Mouse (Mus musculus): ENCODE measurements around the gene Gm20388.

The Gm20388 gene

DNA sequence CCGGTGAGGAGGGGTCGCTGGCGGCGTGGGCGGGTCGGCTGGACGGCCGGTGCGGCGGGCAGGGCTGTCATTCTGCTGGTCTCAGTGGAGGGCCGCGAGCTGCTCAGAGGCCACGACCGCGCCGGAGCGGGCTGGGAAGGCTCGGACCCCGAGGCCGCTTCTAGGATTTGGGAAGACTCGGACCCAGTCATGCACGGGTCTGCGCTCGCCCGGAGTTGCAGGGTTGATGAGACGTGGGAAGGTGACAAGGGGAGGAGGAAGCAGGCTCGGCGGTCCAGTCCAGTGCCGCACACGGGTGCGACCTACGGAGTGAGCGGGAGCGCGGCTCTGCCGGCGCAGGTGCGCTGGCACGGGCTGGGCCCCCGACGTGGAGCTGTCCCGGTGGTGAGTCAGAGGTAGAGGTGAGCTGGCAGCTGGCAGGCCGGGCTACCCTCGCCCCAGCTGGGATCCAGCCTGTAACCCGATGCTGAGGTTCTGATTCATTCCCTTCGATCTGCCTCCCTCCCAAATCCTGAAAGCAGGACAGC lies 203.7 kb downstream of the Gm20388 start:
- intact Hi-C loops (cut with DNase I), result no loop called here

DNA sequence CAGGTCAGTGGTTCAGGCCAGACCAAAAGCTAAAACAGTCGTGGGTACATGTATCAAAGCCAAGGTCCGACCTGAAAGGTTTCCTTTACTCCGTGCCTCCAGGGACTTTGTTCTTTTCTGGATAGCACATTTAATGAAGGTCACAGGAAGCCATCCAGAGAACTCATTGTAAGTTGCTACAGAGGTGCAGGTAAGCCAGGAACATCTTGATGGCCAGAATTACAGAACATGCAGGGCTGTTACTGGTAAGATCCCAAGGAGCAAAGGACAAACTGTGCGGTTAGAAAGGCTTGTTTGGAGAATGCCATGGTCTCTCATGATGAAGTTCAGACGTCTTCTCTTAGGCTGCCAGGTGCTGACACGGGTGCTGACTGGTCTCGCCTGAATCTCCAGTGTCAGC lies 206.0 kb downstream of the Gm20388 start:
- intact Hi-C loops (cut with DNase I), result loop anchor here (5.0 kb wide), 1 partner anchor 36 kb away; no protein-coding TSS in a partner anchor

DNA sequence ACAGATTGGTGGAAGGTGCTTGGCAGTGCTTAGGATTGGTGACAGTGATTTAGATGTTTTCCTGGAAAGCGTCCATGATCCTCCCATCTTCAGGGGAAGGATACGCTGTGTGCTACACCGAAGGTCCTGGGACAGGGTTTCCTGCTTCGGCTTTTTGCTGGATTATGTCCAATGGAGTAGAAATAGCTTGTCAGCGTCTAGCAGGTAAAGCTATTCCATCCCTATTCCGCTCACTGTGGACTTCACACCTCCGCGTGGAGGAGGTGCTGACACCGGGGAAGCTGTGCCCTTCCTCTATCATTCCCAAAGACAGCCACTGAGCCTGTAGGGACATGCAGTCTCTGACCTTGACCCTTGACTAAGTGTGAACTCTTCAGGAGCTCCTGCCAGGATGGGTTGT lies 207.5 kb downstream of the Gm20388 start:
- intact Hi-C loops (cut with DNase I), result loop anchor here (5.0 kb wide), 1 partner anchor 34 kb away; no protein-coding TSS in a partner anchor

DNA sequence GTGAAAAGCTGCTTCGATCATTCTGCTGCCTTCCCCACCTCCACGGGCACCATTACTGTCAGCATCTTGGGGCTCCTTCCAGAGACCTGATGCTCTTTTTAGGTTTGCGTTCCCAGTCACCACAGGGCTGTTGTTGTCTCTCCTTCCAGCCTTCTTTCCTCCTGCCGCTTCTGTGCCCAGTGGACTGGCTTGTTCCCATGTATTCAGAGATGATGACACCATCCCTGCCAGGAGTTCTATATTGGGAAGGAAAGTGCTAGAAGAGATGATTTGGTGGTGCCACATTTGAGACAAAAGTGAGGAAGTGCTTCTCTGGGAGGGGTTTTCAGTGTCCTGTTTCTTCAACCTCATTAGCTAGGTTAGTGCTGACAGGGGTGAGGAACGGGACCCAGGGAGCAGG lies 208.2 kb downstream of the Gm20388 start:
- intact Hi-C loops (cut with DNase I), result loop anchor here (5.0 kb wide), 1 partner anchor 33 kb away; no protein-coding TSS in a partner anchor

DNA sequence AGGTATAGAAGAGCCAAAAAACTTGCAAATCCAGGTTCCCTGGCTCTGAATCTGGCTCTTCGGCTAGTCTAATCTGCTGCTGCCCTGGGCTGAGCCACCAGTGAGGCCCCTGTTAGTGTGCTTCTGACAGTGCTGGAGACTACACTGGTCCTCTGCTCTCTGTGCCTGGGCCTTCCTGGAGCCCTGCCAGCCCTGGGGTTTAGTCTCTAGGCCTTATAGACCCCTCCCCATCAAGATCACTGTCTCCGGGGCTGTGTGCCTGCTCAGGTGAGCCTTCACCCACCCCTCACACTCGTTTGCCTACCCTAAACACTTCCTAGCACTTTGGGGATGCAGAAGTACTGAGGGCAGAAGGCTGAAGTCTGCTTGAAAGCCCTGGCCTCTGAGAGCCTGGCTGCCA lies 208.8 kb downstream of the Gm20388 start:
- intact Hi-C loops (cut with DNase I), result loop anchor here (5.0 kb wide), 1 partner anchor 33 kb away; no protein-coding TSS in a partner anchor

DNA sequence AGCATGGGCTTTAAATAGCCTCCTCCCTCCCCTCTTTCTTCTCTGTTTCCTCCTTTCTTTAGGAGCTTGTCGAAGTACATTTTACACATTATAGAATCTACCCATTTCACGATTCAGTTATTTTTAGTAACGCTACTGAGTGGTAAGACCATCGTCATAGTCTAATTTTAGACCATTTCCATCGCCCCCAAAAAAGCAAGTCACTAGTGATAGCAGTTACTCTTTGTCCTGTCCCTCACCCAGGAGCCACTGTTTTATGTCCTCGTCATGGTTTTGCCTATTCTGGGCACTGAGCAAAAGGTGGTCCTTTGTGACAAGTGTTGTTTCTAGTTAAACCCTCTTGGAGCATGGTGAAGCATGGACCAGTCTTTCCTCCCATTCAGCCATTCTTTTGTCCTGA lies 209.3 kb downstream of the Gm20388 start:
- intact Hi-C loops (cut with DNase I), result loop anchor here (5.0 kb wide), 1 partner anchor 32 kb away; no protein-coding TSS in a partner anchor

DNA sequence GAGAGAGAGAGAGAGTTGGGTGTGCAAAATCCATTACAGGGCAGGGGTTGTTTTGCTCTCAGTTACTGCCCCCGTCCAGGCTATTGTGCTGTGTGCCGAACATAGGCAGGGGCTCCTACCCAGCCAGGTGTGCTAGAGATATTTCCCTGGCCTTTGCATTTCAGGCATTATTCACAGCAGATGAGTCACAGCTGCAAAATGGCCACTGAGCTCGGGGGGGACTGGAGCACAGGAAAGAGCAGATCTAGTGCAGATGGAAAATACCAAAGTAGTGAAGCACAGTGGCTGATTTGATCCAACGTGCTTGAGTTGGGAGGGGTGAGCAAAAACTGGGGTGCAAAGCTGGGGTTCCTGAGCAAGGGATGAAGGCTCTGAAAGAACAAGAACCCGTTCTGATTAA lies 210.3 kb downstream of the Gm20388 start:
- intact Hi-C loops (cut with DNase I), result no loop called here

DNA sequence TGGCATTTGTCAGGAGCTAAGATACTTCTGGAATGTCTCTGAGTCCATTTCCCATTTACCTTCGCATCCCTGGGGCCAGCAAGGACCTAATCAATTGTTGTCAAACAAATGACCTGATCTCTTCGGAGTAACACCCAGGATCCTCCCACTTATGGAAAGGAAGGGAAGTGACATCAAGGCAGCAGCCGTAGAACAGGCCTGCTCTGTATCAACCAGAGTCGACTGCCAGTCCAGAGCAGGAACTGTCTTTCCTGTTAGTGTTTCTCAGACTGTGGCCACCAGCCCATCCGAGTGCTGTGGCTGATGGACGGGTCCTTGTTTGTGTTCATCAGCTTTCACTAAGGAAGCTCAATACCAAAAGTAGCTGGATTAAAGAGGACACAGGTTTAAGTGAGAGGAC lies 213.6 kb downstream of the Gm20388 start:
- intact Hi-C loops (cut with DNase I), result no loop called here

DNA sequence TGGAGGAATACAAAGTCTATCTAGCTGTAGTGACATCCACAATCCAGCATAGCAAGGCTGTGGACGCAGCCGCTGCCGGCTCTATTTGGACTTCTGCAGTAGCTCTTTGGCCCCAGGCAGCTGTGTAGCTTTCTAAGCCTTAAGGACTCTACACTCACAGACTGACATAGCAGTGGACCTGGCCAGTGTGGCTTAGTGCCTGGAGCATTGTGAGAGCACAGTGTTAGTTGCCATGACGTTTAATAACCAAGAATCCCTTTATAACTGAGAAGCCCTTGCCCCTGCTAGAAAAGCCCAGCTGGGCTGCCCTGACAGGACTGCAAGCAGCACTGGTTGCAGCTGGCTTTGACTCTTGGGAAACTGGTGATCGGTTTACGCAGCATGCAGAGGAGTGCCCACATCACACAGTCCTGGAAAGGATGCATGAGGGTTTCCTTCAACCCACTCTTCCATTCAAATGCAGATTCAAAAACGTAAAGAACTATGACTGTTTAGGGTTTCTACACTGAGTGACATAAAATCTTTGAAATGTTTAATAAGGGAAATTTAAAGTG lies 214.3 kb downstream of the Gm20388 start:
- intact Hi-C loops (cut with DNase I), result no loop called here

DNA sequence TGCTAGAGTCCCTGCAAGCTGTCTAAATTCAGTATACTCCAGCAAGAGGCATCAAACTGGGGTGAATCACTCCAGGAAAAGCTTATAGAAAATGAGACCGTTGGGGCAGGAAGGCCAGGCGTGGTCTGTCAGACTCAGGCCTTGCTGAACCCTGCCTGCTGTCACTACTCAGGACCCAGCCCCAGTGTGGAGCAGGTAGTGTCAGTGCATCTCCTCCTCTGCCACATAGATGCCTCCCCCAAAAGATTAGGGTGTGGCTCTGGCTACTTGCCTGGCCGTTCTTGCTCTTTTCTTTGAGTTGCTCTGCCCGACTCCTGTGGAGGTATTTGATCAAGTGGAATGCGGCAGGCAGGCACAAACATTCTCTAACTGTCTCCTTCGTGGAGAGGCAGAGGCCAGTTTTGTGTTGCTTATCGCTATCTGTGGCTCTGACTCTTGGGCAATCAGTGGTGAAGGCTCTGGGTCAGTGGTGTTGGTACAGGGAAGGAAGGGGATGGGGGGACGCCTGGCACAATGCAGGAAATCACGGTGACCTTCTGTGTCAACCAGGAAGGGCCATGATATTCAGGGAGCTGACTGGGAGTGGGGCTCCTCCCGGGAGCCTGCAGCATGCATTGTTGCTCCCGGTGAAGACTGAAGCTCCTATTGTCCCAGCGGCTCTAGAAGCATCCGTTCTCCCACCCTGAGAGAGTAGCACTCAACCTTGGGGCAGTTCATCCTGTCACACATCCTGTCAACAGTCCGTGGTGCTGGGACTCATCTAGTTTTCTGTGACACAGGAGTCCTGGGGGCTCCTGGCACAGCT lies 215.9 kb downstream of the Gm20388 start:
- intact Hi-C loops (cut with DNase I), result no loop called here

DNA sequence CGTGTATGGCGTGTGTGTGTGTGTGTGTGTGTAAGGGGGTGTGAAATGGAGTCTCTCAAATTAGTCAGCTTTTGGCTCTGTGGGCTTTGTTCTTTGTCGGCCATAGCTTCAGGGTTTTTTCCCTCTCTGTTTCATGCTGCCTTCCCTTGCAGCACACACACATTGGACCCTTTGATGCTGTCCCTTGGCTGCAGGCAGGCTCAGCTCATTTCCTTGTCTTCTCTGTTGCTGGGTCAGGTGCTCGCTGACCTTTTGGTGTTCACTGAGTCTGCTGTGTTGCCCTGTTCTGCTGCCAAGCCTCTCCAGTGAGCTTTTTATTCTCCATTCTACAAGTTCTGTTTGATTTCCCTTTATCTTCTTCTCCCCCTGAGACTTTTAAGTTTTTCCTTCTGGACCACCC lies 218.9 kb downstream of the Gm20388 start:
- intact Hi-C loops (cut with DNase I), result no loop called here

DNA sequence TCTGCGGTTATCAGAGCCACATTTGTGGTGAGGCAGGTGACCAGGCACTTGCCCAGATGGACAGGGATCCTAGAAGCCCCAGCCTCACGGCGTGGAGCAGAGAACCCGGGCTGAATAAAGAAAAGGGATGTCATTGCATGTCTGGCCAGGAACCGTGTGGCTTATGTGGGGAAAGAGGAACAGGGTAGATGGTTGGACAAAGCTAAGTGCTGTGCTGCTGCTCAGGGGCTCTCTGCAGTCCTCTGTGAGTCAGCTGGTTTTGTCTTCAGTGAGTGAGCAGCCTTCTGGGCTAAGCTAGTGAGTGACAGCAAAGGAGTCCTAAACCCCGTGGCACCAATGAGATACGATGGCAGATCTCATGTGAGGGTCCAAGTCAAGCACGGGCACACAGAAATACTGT lies 220.5 kb downstream of the Gm20388 start:
- intact Hi-C loops (cut with DNase I), result no loop called here

DNA sequence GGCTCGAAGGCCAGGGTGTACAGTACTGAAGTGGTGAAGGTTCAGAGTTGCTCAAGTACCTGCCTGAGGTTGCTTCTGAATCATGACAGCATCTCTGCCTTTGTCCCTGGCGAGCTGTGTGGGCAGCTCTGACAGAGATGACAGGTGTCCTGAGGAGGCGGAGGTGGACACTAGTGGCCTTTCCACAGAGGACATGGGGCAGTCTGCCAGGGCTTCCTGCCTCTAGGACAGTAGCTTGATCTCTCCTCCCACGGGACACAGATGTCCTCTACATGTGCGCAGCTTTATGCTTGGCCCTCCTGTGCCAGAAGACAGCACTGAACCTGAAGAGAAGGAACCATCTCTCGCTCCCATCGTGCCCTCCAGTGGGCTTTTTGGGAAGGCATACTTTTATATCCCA lies 222.5 kb downstream of the Gm20388 start:
- intact Hi-C loops (cut with DNase I), result no loop called here

DNA sequence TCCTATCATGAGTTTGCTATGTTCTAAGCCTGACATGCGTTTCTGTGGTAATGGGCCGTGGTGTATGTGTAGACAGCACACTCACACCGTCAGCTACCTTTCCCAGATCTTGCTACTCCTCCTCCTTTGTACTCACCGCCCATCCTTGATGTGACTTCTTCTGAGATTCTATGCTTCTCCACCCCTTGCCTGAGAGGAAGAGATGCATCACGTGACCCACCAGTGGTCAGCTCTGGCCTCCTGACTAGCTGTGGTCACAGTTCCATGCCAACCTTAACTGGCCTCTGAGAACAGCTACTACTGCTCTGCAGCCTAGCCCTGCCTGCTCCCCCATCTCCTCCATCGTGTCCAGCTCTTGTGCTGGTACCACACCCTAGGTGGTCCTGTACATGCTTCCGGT lies 225.0 kb downstream of the Gm20388 start:
- intact Hi-C loops (cut with DNase I), result no loop called here

DNA sequence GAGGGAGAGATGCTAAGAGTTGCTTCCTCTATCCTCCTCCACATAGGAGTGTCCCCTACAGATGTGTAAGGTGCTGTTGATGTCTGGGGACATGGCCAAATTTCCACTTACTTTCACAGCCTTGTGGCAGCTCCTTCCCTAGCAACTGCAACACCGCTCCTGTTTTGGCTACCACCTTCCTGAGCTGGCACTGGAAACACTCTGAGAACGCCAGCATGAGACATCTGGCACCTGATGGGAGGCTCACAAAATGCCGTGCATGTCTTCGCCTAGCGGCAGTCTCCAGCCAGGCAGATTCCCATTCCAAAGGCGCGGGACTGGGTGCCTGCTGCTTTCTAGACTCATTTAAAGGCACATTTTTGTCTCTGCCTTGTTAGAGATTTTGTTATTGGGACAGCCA lies 226.0 kb downstream of the Gm20388 start:
- intact Hi-C loops (cut with DNase I), result no loop called here

DNA sequence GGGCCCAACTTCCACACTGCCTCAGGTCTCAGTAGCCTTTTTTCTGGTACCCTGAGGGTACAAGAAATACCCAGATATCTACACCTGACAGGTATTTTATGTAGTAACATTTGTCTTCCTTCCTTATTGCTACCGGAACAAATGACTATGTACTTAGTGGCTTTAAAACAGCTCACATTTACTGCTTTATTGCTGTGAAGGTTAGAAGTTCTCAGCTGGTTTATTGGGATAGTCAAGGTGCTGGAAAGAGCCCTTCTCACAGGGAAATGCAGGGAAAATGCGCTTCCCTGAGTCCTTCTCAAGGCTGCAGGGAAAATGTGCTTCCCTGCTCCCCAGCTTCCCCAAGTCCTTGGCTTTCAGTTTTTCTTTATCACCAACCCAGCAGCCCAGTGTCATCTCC lies 228.3 kb downstream of the Gm20388 start:
- intact Hi-C loops (cut with DNase I), result no loop called here

DNA sequence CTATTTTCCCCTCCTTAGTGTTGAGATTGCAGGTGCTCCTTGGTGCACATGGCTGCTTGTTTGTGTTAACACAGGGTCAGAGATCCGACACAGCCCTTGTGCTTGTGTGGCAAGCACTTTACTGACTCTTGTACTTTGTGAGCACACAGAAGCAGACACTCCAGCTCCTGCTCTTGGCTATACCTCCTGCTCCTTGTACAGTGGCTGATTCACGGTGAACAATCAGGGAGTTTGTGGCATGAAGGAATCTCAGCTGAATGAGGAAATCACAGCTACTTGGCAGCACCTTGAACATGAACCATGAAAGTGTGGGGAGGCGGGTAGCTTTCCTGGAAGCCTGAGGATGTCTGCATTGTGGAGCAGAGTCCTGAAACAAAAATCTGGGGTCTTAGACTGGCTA lies 230.1 kb downstream of the Gm20388 start:
- intact Hi-C loops (cut with DNase I), result no loop called here

DNA sequence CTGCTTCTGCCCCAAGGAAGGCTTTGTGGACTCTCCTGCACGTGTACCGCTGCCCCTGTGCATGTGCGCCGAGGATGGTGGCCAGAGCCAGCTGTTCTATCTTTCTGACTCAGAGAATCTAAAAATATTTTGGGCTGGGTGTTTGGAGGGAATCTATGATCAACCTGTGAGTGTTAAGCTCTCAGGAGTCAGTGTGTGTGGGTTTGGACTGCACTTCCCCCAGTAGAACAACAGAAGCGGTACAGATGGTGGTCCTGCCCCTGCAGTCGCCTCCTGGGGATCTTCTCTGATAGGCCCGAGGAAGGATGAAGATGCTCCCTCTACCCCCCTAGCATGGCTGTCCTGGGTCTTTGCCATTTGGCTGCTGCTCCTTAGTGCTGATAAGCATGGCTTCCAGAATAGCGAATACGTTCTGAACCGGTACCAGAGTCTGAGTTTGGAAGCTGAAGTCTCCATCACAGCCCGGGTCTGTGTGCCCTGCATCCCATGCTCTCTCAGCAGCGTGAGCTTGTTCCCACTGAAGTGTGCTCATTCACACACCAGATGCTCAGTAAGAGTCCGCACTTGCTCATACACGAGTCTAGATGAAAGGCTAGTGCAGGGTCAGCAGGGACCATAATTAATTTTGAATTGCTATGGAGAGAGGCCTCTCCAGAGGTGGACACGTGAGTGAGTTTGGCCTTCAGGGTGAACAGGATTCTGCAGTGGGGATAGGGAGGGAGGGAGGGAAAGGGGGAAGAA lies 233.4 kb downstream of the Gm20388 start:
- intact Hi-C loops (cut with DNase I), result no loop called here

DNA sequence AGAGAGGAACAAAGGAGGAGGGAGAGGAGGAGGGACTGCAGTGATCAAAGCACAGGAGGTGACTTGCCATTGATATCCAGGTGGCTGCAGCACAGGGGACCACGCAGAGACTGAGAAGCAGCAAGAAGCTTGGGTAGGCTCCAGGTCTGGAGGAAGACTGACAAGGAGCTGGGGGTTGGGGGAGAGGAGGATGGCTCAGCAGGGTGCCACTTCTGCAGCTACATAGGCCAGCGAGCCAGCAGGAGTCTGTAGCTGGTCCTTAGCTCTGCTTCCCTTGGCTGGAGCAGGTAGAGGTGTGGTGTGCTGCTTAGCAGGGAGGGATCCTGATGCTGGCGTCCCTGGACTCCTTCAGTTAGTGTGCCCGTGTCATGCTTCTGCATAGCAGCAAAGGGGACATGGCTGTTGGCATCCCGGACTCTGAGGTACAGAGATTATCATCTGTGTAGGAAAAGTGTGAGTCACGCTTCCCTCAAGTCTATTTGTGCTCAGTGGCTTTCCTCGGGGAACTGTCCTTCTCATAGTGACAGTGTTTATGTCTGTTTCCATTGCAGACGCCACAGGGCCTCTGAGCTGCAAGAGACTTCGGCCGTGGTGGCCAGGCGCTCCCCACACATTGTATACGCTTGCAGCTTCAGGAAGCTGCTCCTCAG lies 234.1 kb downstream of the Gm20388 start:
- intact Hi-C loops (cut with DNase I), result no loop called here

DNA sequence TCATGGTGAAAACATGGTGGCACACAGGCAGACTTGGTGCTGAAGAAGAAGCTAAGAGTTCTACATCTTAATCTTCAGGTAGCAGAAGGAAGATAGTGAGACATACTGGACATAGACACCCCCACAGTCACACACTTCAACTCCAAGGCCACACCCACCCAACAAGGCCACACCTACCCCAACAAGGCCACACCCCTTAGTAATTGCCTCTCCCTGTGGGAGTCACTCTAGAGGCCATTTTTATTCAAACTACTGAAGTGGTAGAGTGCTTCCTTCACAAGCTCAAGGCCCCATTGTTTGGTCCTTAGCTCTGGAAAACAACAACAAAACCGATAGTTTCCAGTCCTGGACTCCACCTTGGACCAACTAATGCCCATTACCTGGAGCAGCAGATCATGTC lies 235.4 kb downstream of the Gm20388 start:
- intact Hi-C loops (cut with DNase I), result no loop called here

DNA sequence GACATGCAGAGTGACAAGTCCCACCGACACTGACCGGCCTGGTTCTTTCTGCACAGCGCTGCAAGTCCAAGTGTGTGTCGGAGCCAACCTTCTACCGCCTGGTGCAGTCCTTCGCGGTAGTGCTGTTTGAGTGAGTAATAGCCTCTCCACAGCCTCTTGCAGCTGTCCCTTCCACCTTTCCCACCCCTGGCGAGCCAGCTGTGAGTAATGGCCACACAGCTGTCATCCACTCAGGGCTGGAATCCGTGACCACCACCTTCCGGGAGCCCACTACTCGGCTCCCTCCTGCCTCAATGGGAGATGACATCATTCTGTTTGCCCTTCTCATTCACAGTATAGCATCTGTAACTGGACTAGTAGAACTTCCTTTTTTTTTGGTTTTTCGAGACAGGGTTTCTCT lies 239.4 kb downstream of the Gm20388 start:
- intact Hi-C loops (cut with DNase I), result loop anchor here (5.0 to 10.0 kb wide), 2 partner anchors 33 to 55 kb away; no protein-coding TSS in a partner anchor

All from adrenal gland (tissue).